Mouse (Mus musculus) adrenal gland, postnatal 36 days (tissue): ENCODE measurements around the gene Ptprj. TPM values are rescaled to one million over a fixed set of nuclear protein-coding genes. Genes with fewer than 3 reads are reported as not detected.
A peak's percentile ranks its signal among the peaks of the same experiment; 100 is the strongest.
"Not testable (repeated sequence)": the region's sequence is repeated elsewhere in the genome, so short reads cannot be mapped to it uniquely, and the experiment has no call there.

ENCODE experiments used
- DNase-seq, 2 experiments: peaks; one replicate each; pipeline ENCODE4 v3.0.0; 2021; ENCODE audit warnings: mixed read lengths in 1 of 2
- total RNA-seq, 2 experiments: library from RNA; stranded (reverse); gene quantifications; 2 replicates each; pipeline ENCODE4 v1.2.3; 2021

The Ptprj gene
- total RNA-seq, 2 experiments from 2014 or later, result 16.4 to 22.0 TPM

DNA sequence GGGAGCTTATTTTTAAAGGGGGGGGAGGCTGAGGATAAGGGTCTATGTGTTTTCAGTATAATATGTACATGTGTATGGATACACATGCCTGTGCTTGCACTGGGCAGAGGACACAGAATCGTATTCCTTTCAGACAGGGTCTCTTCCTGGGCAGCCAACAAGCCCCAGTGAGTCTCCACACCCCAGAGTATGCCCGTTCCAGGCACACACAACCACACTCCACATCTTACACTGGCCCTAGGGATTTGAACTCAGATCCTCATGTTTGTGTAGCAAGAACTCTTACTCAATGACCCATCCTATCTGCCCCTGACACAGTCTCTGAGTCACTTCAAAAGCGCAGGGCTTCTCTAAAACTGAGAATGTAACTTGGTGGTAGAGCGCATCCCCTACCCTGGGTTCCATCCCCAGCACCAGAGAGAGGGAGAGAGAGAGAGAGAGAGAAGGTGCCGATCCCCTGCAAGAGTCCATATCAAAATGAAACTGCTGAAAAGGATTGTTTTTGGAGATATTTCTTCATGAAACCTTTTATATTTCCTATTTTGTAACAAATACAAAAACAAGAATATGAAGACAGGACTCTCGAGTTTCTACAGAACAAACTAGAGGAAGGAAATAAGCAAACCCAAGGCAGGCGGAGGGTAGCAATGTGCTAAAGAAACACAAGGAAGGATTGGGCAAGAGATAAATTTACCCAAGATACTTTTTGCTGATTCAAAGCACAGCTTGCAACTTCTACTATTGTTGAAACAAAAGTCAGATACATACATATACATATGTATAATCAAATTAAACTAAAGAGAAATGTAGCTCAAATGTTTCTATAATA lies 2.8 kb downstream of the Ptprj start:
- no peak for DNase-seq

DNA sequence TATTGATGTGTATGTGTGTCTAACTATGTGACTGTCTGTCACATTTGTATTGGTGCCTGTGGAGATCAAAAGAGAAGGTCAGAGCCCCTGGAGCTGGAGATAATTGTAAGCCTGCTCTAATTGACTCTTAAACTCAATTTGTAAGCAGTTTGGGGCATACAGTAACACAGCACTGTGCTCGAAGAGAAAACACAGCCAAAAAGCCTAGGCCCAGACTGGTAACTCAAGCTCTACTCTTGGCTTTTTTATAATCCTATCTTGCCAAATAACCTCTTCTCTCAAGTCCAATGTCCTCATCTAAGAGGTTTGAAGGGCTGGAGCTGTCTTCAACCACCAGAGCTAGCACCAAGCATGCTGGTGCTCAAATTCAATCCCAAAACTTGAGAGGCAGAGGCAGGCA lies 3.5 kb downstream of the Ptprj start:
- DNase-seq, result no peak

GRCm38 (mm10) chr2:90576411-90576810 lies 4.0 kb downstream of the Ptprj start:
- DNase-seq, result no peak

- DNase-seq, result no peak
Measured at GRCm38 (mm10) chr2:90575713-90576112, 4.7 kb downstream of the Ptprj start.

DNA sequence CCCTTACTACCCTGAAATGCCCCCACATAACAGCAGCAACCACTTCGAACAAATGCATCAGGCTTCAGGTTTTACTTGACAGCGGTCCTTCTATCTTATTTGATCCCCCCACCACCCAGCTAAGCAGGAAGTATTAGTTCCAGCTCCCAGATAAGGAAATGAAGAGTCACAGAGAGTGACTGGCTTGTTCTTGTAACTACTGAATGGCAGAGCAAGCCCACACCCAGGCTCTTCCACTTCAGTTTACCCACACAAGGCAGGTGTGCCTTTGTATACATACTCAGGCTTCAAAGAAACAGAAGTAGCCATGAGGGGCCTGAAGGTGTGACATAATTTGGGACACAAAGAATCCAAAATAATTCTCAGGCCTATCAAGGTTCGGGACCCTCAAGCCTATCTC lies 5.3 kb downstream of the Ptprj start:
- no peak for DNase-seq

- no peak for DNase-seq
Measured at GRCm38 (mm10) chr2:90574536-90574935, 5.9 kb downstream of the Ptprj start.

DNA sequence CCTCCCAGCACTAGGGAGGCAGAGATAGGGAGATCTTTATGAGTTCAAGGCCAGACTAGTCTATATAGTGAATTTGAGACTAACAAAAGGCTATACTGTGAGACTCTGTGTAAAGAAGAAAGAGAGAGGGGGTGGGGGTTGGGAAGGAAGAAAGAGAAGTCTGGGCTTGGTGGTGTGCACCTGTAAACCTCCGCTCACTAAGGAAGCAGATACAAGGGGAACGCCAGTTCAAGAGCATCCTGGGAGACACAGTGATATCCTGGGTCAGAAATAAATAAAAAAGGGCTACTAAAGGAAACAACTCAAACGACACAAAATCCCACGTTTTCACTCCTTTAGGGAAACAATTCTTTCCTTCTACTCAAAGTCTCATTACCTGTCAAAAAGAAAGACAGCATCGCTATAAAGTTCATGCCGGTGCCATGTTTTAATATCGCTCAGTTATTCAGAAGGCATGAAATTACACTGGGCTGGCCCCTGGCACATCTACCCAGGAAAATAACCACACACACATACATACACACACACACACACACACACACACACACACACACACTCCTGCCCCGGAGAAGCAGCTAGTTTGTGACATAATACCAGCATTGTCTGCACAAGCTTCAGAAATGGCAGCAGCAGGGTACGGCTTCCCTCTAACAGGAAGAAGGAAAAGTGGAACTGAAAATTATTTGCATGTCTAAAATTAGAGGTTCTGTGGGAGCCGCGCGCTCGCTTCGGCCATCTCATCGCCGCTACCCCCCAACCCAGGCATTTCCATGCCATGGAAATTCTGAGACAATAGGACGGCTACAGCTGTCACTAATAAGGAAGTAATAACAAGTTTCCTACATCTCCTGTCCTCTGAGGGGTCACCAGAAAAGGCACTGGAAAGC lies 6.6 kb downstream of the Ptprj start:
- no peak for DNase-seq

DNA sequence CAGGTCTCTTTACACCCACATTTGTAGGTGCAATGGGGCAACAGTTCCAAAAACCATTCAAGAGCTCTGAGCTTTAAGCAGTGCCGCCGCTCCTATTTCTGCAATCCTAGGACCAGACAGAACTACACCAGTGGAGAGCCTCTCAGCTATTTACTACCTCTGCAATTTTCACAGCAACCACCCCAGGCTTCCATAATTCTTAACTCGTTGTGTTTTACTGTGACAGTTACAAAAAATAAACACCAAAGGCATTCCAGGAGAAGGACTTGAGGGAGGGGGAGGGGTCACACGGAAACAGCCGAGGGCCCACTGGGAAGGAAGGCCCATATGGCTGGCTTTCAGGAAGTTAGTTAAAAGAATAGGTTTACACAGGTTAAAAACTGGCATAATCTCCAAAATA lies 8.3 kb downstream of the Ptprj start:
- no peak for DNase-seq

GRCm38 (mm10) chr2:90571399-90571798 lies 9.0 kb downstream of the Ptprj start:
- DNase-seq, result not testable (repeated sequence)

GRCm38 (mm10) chr2:90570871-90571270 lies 9.6 kb downstream of the Ptprj start:
- DNase-seq, result no peak

DNA sequence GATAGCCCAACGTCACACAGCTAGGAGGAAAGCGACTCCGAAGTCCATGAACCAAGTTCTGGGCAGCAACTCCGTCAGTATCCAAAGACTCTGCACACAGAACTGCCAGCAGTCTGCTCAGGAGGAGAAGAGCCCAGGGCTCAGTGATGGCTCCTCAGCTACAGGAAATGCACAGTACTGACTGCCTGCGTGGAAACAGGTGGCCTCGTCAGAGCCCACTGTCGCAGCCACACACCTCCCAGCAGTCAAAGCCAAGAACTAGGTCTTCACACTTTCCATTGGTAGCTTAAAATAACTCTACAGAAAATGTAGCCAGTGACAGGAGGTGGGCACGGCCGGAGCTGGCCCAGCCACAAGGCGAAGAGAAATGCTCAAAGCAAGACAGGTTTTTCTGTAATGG lies 10.2 kb downstream of the Ptprj start:
- no peak for DNase-seq

GRCm38 (mm10) chr2:90568961-90569481 lies 11.4 kb downstream of the Ptprj start:
- DNase-seq, result no peak

DNA sequence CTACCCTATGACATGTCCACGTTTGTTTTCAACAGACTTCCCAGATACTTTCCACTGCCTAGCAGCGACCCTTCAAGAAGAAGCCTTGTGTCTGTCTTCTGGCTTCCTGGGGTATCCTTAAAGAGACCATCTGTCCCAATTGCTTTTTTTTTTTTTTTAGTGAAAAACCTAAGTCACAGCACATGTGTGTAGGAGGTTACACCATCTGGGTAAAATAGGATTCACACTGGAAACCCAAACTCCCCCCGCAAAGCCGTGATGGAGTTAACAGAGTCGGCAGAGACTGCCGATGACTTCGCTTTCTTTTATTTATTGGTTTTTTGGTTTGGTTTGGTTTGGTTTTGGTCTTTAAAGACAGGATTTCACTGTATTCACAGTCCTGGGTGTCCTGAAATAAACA lies 12.4 kb downstream of the Ptprj start:
- no peak for DNase-seq

DNA sequence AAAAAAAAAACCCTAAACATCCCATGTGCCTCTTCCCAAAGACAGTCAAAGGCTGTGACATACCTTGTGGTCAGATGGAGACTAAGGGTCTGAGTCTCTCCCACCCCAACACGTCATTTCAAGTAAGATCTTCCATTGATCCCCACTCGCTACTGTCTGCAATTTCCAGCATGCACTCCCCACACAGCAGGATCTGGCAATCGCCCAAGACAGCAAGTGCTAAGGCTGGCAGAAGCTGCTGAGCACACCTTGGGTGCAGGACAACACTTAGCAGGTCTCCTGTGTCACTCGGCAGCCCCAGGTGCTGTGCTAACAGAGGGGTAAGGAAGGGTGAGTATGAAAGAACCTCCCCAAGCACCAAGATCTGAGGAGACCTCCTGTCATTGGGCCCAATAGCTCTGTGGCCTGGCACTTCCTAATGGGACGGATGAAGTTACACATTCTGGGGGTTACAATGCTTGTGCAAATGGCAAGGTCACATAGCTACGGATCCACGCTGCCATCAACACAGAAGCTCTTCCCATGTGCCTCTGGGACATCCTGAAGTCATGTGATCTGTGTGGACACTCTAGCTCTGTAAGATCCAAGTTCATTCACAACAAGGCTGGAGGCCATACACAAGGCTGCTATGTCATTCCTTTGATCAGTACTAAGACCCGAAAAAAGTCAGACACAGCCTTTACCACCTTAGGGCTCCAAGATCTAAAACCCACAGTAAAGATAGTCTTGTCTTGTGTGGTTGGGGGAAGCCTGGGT lies 13.5 kb downstream of the Ptprj start:
- peak; percentile 14 to 34 for DNase-seq

GRCm38 (mm10) chr2:90566046-90566445 lies 14.4 kb downstream of the Ptprj start:
- no peak for DNase-seq

DNA sequence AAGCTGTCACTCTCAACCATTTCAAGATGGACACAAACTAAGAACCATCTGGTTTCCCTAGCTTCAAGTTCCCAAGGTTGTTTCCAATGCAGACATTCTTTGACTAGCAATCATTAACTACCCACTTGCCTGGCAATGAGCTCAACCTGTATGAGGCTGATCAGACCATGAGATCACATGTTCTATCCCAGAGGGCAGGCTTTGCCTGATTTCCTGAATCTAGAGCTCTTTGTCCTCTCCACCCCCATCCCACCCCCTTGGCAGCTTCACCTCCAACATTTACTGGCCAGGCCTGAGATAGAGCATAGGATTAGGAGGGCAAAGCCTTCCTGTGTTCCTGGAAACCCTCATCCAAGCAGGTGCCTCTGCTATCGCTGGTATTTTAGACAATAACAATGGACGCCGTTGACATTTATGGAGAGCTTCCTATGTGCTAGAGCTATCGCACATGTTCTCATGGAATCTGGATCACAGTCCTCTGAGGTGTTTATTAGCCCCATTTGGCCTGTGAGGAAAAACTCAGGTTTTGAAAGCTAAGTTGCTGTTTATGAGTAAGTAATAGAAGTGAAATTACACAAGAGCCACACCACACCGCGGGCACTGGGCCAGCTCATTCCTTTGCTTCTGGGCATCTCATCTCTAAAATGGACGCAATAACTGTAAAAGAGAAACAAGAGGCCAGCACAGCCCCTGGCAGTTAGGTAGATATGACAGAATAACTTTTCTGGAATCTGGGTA lies 15.1 kb downstream of the Ptprj start:
- no peak for DNase-seq

DNA sequence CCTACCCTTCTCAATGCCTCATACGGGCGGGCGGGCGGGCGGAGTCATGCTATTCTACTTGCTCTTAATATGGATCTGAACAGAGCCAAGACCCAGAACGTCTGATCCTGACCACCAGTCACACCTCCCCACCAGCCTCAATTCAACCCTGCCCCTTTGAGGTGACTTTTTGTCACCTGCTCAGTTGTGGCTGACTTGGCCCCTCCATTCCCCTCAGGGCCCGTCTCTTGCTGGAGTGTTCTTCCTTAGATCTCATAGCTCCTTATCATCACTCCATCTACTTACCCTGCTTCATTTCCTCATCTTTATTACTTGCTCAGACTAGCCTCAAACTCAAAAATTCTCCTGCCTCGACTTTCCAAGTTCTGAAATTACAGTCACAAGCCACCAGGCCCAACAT lies 15.9 kb downstream of the Ptprj start:
- no peak for DNase-seq

- DNase-seq, result no peak
Measured at GRCm38 (mm10) chr2:90563171-90563570, 17.3 kb downstream of the Ptprj start.

GRCm38 (mm10) chr2:90562126-90562670 lies 18.2 kb downstream of the Ptprj start:
- no peak for DNase-seq

- peak in 1 of 2 experiments; percentile 28 for DNase-seq
Measured at GRCm38 (mm10) chr2:90560197-90560843, 20.1 kb downstream of the Ptprj start.
